Mouse (Mus musculus) splenic B cell, adult 2 months (primary cell): ENCODE data around the gene St6galnac5.

Experiments
- DNase-seq: peaks from one replicate; pipeline ENCODE4 v3.0.0-alpha.2; 2011; ENCODE audit warnings: low read depth, low spot score
- H3K27me3 ChIP-seq: 2 replicates; pipeline ENCODE4 v1.6.1; 2012; ENCODE audit warnings: mild to moderate bottlenecking, low read length, moderate library complexity, mixed read lengths; ENCODE audit not compliant: control insufficient read depth, poor library complexity, insufficient read depth, severe bottlenecking
- H3K36me3 ChIP-seq: 2 replicates; pipeline ENCODE4 v1.6.1; 2012; ENCODE audit warnings: mild to moderate bottlenecking, low read length, moderate library complexity, mixed read lengths; ENCODE audit not compliant: control insufficient read depth, poor library complexity, insufficient read depth, severe bottlenecking

St6galnac5 gene

GRCm38 (mm10) chr3:152933737-152934136 lies 48.3 kb downstream of the St6galnac5 start:
- no peak for DNase-seq
- H3K36me3 ChIP-seq: no peaks in the 10 kb centered on the region

GRCm38 (mm10) chr3:152932544-152932943 lies 49.5 kb downstream of the St6galnac5 start:
- H3K36me3 ChIP-seq: no peaks in the 10 kb centered on the region
- no peak for DNase-seq
- no peaks in the 10 kb centered on the region for H3K27me3 ChIP-seq

More at GRCm38 (mm10) chr3:152933737-152934136, 48.3 kb downstream of the St6galnac5 start:
- H3K27me3 ChIP-seq: no peaks in the 10 kb centered on the region

- peak; percentile 63 for DNase-seq
- Histone ChIP-seq H3K36me3 (no peaks in the 10 kb centered on the region), H3K27me3 (no peaks in the 10 kb centered on the region)
Measured at GRCm38 (mm10) chr3:152932096-152932495, 50.0 kb downstream of the St6galnac5 start.

GRCm38 (mm10) chr3:152931354-152931753 lies 50.7 kb downstream of the St6galnac5 start:
- no peaks in the 10 kb centered on the region for H3K36me3 ChIP-seq
- H3K27me3 ChIP-seq: no peaks in the 10 kb centered on the region
- DNase-seq: peak; percentile 35

DNA sequence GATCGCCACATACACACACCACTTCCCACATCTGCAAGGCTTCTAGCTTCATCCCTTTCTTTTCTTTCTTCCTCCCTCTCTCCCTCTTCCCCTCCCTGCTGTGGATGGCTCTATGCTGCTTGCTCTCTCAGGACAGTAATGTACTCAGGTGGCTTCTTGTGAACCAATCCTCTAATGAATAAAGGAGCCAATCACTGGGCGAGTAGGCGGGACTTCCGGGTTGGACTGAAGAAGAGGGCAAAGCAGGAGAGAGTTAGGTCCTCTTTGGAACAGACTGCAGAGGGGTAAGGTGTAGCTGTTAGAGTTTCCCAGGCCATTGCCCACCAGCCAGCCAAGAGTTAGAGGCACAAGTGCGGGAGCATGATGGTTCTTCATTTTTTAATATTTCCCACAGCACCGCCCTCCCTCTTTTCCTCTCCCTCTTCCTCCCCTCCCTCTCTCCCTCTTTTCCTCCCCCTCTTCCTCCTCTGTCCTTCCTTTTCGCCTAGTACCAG lies 52.2 kb downstream of the St6galnac5 start:
- Histone ChIP-seq H3K27me3 (no peaks in the 10 kb centered on the region), H3K36me3 (no peaks in the 10 kb centered on the region)
- peak; percentile 41 for DNase-seq

DNA sequence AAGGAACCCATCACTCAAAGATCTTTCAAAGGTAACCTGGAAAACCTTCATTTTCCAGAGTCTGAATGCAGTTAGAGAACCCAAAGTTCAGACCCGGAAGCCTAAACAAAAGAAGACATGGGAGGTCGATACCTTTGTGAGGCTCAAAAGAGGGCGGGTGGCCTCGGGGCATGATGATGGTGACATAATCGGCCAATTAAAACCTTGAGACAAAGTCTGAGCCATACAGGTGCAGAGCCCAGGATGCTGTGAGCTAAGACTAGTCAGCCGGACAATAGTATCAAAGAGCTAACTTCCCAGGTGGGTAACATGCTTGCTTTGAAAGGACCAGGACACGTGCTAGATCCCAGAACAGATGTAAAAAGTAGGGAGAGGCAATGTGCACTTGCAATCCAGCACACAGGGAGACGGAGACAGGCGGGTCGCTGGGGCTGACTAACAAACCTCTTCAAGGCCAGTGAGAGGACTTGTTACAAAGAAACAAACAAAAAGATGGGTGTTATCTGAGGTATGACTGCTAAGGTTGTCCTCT lies 52.7 kb downstream of the St6galnac5 start:
- no peaks in the 10 kb centered on the region for H3K36me3 ChIP-seq
- DNase-seq: no peak
- no peaks in the 10 kb centered on the region for H3K27me3 ChIP-seq

DNA sequence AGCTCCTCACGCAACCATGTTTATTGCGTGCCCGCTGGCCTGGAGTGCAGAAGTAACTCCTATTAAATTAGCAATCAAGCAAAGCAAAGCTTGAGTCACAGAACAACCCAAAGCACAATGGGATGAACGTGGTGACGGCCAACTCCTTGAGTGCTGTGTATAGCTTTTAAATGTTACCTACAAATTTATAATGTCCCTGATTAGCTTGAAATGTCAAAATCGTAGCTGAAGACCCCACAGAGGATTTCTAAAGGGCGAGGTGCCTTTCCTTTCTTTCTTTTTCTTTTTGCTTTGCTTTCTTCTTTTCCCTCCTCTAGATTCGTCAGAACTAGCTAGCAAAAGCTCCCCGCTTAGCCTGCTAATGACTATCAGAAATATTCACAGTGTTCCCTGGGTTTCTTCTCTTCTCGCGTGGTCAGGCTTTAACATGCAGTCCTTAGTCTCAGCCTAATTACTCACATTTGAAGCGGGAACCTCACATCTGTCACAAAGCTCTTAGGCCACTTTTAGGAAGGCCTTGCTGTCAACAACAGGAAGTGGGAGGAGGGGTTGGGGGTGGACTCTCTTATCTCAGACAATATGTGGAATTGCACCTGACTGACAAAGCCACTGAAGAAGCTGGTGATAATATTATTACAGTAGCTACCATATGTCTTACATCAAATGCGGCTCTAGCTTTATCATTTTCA lies 53.6 kb downstream of the St6galnac5 start:
- H3K27me3 ChIP-seq: no peaks in the 10 kb centered on the region
- H3K36me3 ChIP-seq: no peaks in the 10 kb centered on the region
- peak; percentile 50 for DNase-seq

- Histone ChIP-seq H3K27me3 (no peaks in the 10 kb centered on the region), H3K36me3 (no peaks in the 10 kb centered on the region)
- peak; percentile 23 for DNase-seq
Measured at GRCm38 (mm10) chr3:152926166-152926565, 55.9 kb downstream of the St6galnac5 start.

- Histone ChIP-seq H3K27me3 (no peaks in the 10 kb centered on the region), H3K36me3 (no peaks in the 10 kb centered on the region)
- no peak for DNase-seq
Measured at GRCm38 (mm10) chr3:152925364-152925763, 56.7 kb downstream of the St6galnac5 start.

DNA sequence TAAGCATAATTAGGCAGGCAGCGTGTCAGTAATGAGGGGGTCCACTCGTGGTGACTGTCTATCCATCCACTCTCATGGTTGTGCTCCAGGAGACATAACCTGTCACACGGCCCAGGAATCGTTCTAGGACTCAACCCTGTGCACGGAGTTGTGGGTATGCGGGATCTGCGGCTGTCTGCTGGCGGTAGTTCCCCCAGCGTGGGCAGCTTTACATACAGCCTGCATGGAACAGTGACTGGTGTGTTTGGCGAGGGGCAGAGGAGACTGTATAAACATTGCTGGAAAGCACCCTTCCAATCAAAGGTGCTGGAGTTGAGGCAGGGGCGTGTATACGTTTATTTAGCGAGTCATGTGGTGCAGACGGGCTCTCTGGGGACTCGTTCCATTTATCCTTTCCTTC lies 58.5 kb downstream of the St6galnac5 start:
- DNase-seq: no peak
- H3K36me3 ChIP-seq: no peaks in the 10 kb centered on the region
- no peaks in the 10 kb centered on the region for H3K27me3 ChIP-seq

GRCm38 (mm10) chr3:152920365-152920764 lies 61.7 kb downstream of the St6galnac5 start:
- H3K27me3 ChIP-seq: no peaks in the 10 kb centered on the region
- no peak for DNase-seq
- no peaks in the 10 kb centered on the region for H3K36me3 ChIP-seq

DNA sequence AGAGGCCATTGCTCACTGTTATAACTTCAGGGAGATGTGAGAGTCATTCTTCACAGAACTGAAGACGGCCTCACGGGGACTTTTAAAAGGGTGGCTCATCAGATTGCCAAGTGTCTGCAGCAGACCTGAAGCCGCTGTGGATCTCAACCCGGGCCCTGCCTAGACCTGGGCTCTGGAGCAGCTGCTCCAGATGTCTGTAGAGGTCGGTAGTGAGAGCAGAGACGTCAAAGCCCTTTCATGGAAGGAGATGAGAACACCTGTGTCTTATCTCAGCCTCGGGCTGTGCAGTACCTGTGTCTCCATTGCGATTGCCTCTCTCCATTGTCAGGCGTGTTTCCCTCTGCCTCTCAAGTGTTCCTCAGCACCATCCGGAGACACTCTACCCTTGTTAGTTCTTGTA lies 62.9 kb downstream of the St6galnac5 start:
- no peaks in the 10 kb centered on the region for H3K36me3 ChIP-seq
- no peak for DNase-seq
- H3K27me3 ChIP-seq: no peaks in the 10 kb centered on the region

DNA sequence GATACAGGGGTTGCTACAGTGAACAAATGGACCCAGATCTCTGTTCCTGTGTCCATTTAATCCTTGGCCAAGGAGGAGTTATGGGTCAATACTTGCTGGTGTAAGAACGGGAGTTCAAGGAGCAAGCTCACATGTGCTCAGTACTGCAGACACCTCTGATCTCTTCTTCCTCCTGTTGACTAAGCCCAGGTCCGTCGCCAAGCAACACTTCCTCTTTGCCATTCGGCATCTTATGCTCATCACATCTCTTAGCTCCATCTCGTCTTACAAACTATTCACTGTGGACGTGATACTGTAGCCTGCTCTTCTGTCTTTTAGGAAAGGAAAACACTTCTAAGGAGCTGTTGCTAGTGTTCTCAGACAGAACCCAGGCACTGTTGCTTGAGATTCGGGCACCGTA lies 64.5 kb downstream of the St6galnac5 start:
- no peak for DNase-seq
- no peaks in the 10 kb centered on the region for H3K36me3 ChIP-seq
- no peaks in the 10 kb centered on the region for H3K27me3 ChIP-seq

DNA sequence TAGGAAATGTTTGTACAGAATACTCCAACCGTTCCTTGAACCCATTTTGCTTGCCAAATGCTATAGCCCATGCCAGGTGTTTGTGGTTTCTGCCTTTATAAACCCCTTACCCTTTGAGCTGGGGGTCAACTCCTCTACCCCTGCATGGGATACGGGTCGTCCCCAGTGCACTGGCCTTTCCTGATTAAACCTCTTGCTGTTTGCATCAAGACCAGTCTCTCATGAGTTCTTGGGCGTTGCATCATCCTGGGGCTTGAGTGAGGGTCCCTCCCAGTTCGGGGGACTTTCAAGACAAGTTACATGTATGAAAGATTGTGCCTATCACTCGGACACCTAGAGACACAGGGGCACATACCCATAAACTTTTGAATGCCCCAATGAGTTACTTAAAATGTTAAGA lies 67.7 kb downstream of the St6galnac5 start:
- no peak for DNase-seq
- Histone ChIP-seq H3K36me3 (no peaks in the 10 kb centered on the region), H3K27me3 (no peaks in the 10 kb centered on the region)

- DNase-seq: no peak
- Histone ChIP-seq H3K36me3 (no peaks in the 10 kb centered on the region), H3K27me3 (no peaks in the 10 kb centered on the region)
Measured at GRCm38 (mm10) chr3:152913625-152914024, 68.4 kb downstream of the St6galnac5 start.
